Mouse (Mus musculus) embryonic facial prominence, embryonic 13.5 days (tissue): ENCODE measurements around the gene Marc1. TPM values are rescaled to one million over a fixed set of nuclear protein-coding genes. Genes with fewer than 3 reads are reported as not detected.

Source experiments
- ATAC-seq: fragments of 200-750 bp; cut with Nextera tagmentation; 2 replicates; pipeline ENCODE4 v1.8.0; 2017; ENCODE audit warnings: low read depth; ENCODE audit not compliant: insufficient number of reproducible peaks, insufficient read depth, low FRiP score, low TSS enrichment
- H3K27ac ChIP-seq: fragments of 300-500 bp; sonication (generic); 2 replicates; pipeline ENCODE4 v1.5.1; 2015; ENCODE audit warnings: moderate library complexity, mild to moderate bottlenecking, inconsistent platforms
- H3K27me3 ChIP-seq: fragments of 300-500 bp; sonication (generic); 2 replicates; pipeline ENCODE4 v1.6.1; 2015; ENCODE audit warnings: mild to moderate bottlenecking, inconsistent platforms
- H3K36me3 ChIP-seq: fragments of 300-500 bp; sonication (generic); 2 replicates; pipeline ENCODE4 v1.6.1; 2015; ENCODE audit warnings: mild to moderate bottlenecking, inconsistent platforms
- H3K4me1 ChIP-seq: fragments of 300-500 bp; sonication (generic); 2 replicates; pipeline ENCODE4 v1.6.1; 2015; ENCODE audit warnings: inconsistent platforms
- H3K4me2 ChIP-seq: fragments of 300-500 bp; sonication (generic); 2 replicates; pipeline ENCODE4 v1.6.1; 2015; ENCODE audit warnings: moderate library complexity, mild to moderate bottlenecking, inconsistent platforms
- H3K4me3 ChIP-seq: fragments of 300-500 bp; sonication (generic); 2 replicates; pipeline ENCODE4 v1.5.1; 2015; ENCODE audit warnings: mild to moderate bottlenecking, inconsistent platforms
- H3K9ac ChIP-seq: fragments of 300-500 bp; sonication (generic); 2 replicates; pipeline ENCODE4 v1.6.1; 2015; ENCODE audit warnings: mild to moderate bottlenecking, inconsistent platforms
- H3K9me3 ChIP-seq: fragments of 300-500 bp; sonication (generic); 2 replicates; pipeline ENCODE4 v1.6.1; 2016; ENCODE audit warnings: inconsistent platforms
- WGBS: fragments of 180-500 bp; shearing (Covaris S2); methylation state at CpG from one replicate; pipeline ENCODE4 v1.1.7; 2015; ENCODE audit warnings: mixed read lengths; 5-methylcytosine and 5-hydroxymethylcytosine counted together
- polyA plus RNA-seq: library from polyadenylated mRNA; unstranded; fragments of >200 nt; fragmentation: Nextera tagmentation; extraction: Ambion mirVana; gene quantifications from 2 replicates; pipeline ENCODE4 v1.2.1, GENCODE M21; 2015

Marc1 gene
- polyA plus RNA-seq, 1 experiment from 2014 or later: not detected

GRCm38 (mm10) chr1:184845111-184846071, 34.3 kb upstream of the Marc1 start:
- Histone ChIP-seq H3K27me3 (peaks cover 35% of the 10 kb centered on the region), H3K9me3 (no peaks in the 10 kb centered on the region), H3K4me3 (peak overlapping the region; percentile 89), H3K4me1 (peaks cover 24% of the 10 kb centered on the region), H3K9ac (peak overlapping the region; percentile 93), H3K27ac (peak overlapping the region; percentile 90), H3K4me2 (peak overlapping the region; percentile 92), H3K36me3 (peaks cover 8% of the 10 kb centered on the region)
- peak; percentile 92 for ATAC-seq
- WGBS: 0% methylated on average over 67 of the region's 67 CpGs

DNA sequence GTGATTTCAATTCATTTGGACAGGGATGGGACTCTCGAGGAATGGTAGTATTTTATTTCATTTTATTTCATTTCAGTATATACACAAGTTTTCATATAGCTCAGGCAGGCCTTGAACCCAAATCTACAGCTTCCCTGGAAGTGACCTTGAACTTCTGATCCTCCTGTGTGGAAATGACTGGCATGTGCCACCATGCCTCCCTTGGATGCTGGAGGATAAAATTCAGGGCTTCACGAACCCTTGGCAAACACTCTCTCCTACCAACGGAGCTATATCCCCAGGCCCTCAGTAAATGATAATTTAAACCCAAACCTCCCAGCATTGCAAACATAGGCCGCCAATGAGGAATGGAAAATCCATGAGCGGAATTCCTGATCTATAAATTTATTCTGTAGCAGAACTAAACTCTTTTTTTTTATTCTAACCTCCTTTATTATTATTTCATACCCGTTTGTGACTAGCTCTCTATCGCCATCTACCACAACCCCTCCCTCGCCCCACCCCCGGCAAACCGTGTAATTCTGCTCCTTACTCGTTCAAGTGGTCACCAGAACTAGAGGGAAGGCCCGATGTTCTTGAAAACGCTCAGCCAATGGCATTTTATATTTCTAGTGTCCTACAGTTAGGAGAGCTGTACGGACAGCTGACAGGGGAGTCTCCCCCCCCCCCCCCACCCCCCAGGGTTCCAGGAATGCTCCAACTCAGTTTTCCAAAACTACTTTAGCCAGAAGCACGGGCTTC, 33.4 kb upstream of the Marc1 start:
- no peak for ATAC-seq
- peak overlapping the region; percentile 92 for H3K4me2 ChIP-seq
- peak overlapping the region; percentile 89 for H3K4me3 ChIP-seq
- peaks cover 24% of the 10 kb centered on the region for H3K4me1 ChIP-seq
- no peaks in the 10 kb centered on the region for H3K9me3 ChIP-seq
- WGBS: 15% methylated on average over 15 of the region's 15 CpGs
- H3K36me3 ChIP-seq: peaks cover 15% of the 10 kb centered on the region
- H3K9ac ChIP-seq: peak overlapping the region; percentile 93
- peak overlapping the region; percentile 90 for H3K27ac ChIP-seq
- peaks cover 30% of the 10 kb centered on the region for H3K27me3 ChIP-seq

GRCm38 (mm10) chr1:184837649-184838048, 26.5 kb upstream of the Marc1 start:
- 88% methylated on average over 4 of the region's 4 CpGs for WGBS
- H3K27ac ChIP-seq: no peak overlapping the region
- no peaks in the 10 kb centered on the region for H3K27me3 ChIP-seq
- no peaks in the 10 kb centered on the region for H3K9me3 ChIP-seq
- no peaks in the 10 kb centered on the region for H3K4me1 ChIP-seq
- no peak overlapping the region for H3K4me2 ChIP-seq
- peaks cover 47% of the 10 kb centered on the region for H3K36me3 ChIP-seq
- no peak for ATAC-seq
- H3K9ac ChIP-seq: no peak overlapping the region
- no peak overlapping the region for H3K4me3 ChIP-seq

GRCm38 (mm10) chr1:184836350-184836749, 25.2 kb upstream of the Marc1 start:
- Histone ChIP-seq H3K27me3 (no peaks in the 10 kb centered on the region), H3K9me3 (no peaks in the 10 kb centered on the region), H3K36me3 (peaks cover 60% of the 10 kb centered on the region), H3K27ac (no peak overlapping the region), H3K4me1 (no peaks in the 10 kb centered on the region), H3K4me3 (no peak overlapping the region), H3K4me2 (no peak overlapping the region), H3K9ac (no peak overlapping the region)
- no peak for ATAC-seq
- WGBS: 73% methylated on average over 5 of the region's 5 CpGs

- no peak for ATAC-seq
- Histone ChIP-seq H3K36me3 (peaks cover 68% of the 10 kb centered on the region), H3K9me3 (no peaks in the 10 kb centered on the region), H3K27ac (no peak overlapping the region), H3K27me3 (no peaks in the 10 kb centered on the region), H3K9ac (no peak overlapping the region), H3K4me1 (no peaks in the 10 kb centered on the region), H3K4me2 (no peak overlapping the region), H3K4me3 (no peak overlapping the region)
- WGBS: 97% methylated on average over 7 of the region's 7 CpGs
Measured at GRCm38 (mm10) chr1:184833499-184833898, 22.4 kb upstream of the Marc1 start.

- no peak overlapping the region for H3K9ac ChIP-seq
- H3K9me3 ChIP-seq: no peaks in the 10 kb centered on the region
- WGBS: 84% methylated on average over 10 of the region's 10 CpGs
- no peak overlapping the region for H3K4me2 ChIP-seq
- H3K4me3 ChIP-seq: no peak overlapping the region
- peaks cover 71% of the 10 kb centered on the region for H3K36me3 ChIP-seq
- H3K27ac ChIP-seq: no peak overlapping the region
- no peaks in the 10 kb centered on the region for H3K4me1 ChIP-seq
- H3K27me3 ChIP-seq: no peaks in the 10 kb centered on the region
- ATAC-seq: no peak
Measured at GRCm38 (mm10) chr1:184832211-184832610, 21.1 kb upstream of the Marc1 start.

DNA sequence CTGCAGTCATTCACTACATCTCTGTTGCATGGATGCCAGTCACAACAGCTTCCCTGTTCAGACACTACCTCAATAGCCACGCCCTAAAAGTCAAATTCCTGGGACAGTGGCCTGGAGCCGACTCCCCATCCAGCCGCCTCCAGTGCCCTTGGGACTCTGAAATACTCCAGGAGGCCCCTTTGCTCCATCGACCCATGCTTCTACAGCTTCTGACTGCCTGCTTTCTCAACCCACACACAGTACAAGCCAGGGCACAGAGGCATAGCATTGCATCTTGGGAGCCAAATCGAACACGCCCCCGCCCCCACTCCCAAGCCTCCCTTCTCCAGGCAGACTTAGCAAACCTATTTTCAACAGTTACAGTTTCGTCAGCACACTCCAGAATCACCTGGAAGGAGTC, 18.8 kb upstream of the Marc1 start:
- Histone ChIP-seq H3K4me2 (no peak overlapping the region), H3K9ac (no peak overlapping the region), H3K36me3 (peaks cover 57% of the 10 kb centered on the region), H3K4me1 (no peaks in the 10 kb centered on the region; the same call in 1 of the 2 replicates), H3K4me3 (no peak overlapping the region), H3K27ac (no peak overlapping the region), H3K9me3 (no peaks in the 10 kb centered on the region), H3K27me3 (no peaks in the 10 kb centered on the region)
- 84% methylated on average over 8 of the region's 8 CpGs for WGBS
- ATAC-seq: no peak

DNA sequence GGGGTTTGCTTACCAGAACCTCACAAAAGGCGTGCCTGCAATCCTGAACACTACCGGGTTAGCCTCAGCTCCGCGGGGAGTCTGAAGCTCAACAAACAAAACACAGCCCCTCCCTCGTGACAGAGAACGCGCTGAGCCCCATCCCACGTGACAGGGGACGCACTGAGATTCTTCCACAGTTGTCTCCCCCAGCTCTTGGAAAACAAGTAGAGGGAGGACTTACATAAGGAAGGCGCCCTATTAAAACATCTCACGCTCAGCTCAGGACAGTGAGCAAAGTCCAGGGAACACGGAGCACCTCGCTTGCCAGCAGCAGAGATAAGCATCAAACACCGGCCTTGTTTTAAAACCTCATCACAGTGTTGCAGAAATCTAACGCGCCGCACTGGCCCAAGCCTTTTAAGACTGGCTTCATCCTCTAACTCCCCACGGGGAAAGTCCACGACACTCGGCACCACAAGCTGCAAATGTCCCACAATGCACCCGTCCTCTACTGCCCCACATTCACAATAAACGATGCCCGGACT, 16.1 kb upstream of the Marc1 start:
- peaks cover 20% of the 10 kb centered on the region for H3K4me1 ChIP-seq
- WGBS: 33% methylated on average over 23 of the region's 23 CpGs

GRCm38 (mm10) chr1:184825093-184825492, 14.0 kb upstream of the Marc1 start:
- Histone ChIP-seq H3K9ac (no peak overlapping the region), H3K4me1 (peaks cover 20% of the 10 kb centered on the region), H3K4me3 (no peak overlapping the region), H3K9me3 (no peaks in the 10 kb centered on the region), H3K27ac (no peak overlapping the region), H3K4me2 (peak overlapping the region; percentile 16; the same call in 1 of the 2 replicates), H3K36me3 (peaks cover 27% of the 10 kb centered on the region), H3K27me3 (no peaks in the 10 kb centered on the region)
- 23% methylated on average over 11 of the region's 11 CpGs for WGBS
- no peak for ATAC-seq

More for the DNA sequence above, 16.1 kb upstream of the Marc1 start:
- Histone ChIP-seq H3K4me3 (no peak overlapping the region), H3K4me2 (no peak overlapping the region), H3K36me3 (peaks cover 38% of the 10 kb centered on the region), H3K9ac (no peak overlapping the region), H3K27me3 (no peaks in the 10 kb centered on the region), H3K9me3 (no peaks in the 10 kb centered on the region), H3K27ac (no peak overlapping the region)
- no peak for ATAC-seq

DNA sequence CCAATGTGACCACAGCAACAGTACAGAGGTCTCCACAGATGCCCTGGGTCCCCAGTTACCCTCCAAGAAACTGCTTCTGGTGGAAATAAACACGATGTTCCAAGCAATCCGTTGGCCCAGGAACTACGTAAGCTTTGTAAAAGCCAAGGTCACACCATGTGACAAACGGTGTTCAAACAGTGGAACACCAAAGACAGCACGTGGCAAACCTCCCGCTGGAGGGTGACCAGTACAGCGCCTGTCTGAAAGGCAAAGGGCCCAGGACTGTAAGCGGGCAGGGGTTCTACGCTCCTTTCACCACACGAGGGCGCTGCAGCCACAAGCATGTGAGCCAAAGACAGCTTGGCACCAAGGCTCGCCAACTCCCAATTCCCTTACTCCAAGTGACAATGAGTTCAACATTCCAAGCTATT, 13.3 kb upstream of the Marc1 start:
- ATAC-seq: peak; percentile 57; the same call in 1 of the 2 replicates
- Histone ChIP-seq H3K4me1 (peaks cover 20% of the 10 kb centered on the region), H3K27ac (no peak overlapping the region), H3K36me3 (peaks cover 25% of the 10 kb centered on the region), H3K4me2 (peak overlapping the region; percentile 16; the same call in 1 of the 2 replicates), H3K27me3 (no peaks in the 10 kb centered on the region), H3K9ac (0 out of 2 replicates have a peak overlapping the region, but pooled peaks have one; percentile 16), H3K4me3 (no peak overlapping the region), H3K9me3 (no peaks in the 10 kb centered on the region)
- WGBS: 5% methylated on average over 12 of the region's 12 CpGs

DNA sequence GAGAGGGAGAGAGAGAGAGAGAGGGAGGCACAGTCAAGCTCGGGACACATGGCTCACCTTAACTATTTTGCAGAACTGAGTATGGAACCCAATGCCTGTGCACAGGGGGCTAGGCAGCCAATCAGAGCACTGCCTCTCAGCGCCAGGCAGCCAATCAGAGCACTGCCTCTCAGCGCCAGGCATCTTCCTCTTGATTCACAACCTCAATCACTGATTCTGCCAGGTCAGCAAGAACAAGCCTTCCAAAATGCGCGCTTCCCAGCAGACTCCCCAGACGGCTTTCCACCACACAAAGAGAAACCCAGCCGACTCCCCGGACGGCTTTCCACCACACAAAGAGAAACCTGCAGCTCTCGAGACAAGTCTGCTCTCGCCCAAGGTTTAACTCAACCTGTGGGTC, 11.6 kb upstream of the Marc1 start:
- peak; percentile 56; the same call in 1 of the 2 replicates for ATAC-seq
- no peaks in the 10 kb centered on the region for H3K9me3 ChIP-seq
- 0 out of 2 replicates have a peak overlapping the region, but pooled peaks have one; percentile 44 for H3K9ac ChIP-seq
- WGBS: 8% methylated on average over 11 of the region's 11 CpGs
- peaks cover 20% of the 10 kb centered on the region for H3K4me1 ChIP-seq
- no peak overlapping the region for H3K4me3 ChIP-seq
- H3K36me3 ChIP-seq: peaks cover 32% of the 10 kb centered on the region
- 0 out of 2 replicates have a peak overlapping the region, but pooled peaks have one; percentile 7 for H3K27ac ChIP-seq
- H3K27me3 ChIP-seq: no peaks in the 10 kb centered on the region
- H3K4me2 ChIP-seq: peak overlapping the region; percentile 47
